Mouse (Mus musculus): ENCODE data around the gene Klf1.
"Not testable (repeated sequence)": the region's sequence is repeated elsewhere in the genome, so short reads cannot be mapped to it uniquely, and the experiment has no call there.

The Klf1 gene

DNA sequence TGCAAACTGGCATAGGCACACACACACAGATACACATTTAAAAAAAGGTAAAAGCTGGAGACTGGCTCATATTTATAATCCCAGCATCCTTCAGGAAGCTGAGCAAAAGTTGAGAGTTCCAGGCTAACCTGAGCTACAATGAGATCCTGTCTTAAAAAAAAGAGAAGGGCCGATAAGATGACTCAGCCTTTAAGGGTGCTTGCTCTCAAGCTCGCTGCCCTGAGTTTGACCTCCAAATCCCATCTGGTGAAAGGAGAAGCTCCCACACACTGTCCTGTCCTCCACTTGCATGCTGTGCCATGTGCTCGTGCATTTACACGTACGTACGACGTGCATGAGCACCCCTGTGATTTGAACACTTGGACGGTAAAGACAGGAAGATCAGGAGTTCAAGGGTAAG is 5.8 kb downstream of the Klf1 start:
- in situ Hi-C loops (cut with MboI, MseI) = no loop called here

DNA sequence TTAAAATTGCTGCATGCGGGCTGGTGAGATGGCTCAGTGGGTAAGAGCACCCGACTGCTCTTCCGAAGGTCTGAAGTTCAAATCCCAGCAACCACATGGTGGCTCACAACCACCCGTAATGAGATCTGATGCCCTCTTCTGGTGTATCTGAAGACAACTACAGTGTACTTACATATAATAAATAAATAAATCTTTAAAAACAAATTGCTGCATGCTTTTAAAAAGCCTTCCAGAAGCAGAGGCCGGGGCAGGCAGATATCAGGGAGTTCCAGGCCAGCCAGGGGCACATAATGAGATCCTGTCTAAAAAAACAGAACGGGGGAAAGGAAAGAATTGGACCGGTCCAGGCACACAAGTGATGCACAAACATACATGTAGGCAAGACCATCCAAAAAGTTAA is 6.3 kb downstream of the Klf1 start:
- in situ Hi-C loops (cut with MboI, MseI) = not testable (repeated sequence)

GRCm38 (mm10) chr8:84908421-84909161 is 6.9 kb downstream of the Klf1 start, which contains the start of gene Dnase2a:
Dnase2a (plus strand) TSS chr8:84908560.
- in situ Hi-C loops (cut with MboI, MseI) = no loop called here

DNA sequence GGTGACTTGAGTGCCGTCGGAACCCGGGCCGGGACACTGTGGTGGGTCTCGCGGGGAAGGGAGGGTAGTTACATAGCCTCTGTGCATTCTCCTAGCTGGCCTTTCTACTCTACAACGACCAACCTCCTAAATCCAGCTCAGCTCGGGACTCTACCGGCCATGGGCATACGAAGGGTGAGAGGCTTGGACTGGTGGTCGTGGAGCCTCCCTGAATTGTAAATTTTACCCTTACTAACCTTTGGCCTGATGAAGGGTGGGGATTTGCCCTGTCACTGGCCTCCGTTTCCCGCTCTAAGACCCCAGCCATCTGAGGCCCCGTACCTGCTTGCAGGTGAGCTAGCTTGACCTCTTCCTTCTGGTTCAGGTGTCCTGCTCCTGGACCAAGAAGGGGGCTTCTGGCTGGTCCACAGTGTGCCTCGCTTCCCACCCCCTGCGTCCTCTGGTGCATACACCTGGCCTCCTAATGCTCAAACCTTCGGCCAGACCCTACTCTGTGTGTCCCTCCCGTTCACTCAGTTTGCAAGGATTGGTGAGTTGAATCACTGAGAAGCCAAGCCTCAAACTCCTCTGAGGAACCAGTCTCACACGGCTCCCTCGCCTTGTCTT is 7.5 kb downstream of the Klf1 start:
- in situ Hi-C loops (cut with MboI, MseI) = no loop called here

DNA sequence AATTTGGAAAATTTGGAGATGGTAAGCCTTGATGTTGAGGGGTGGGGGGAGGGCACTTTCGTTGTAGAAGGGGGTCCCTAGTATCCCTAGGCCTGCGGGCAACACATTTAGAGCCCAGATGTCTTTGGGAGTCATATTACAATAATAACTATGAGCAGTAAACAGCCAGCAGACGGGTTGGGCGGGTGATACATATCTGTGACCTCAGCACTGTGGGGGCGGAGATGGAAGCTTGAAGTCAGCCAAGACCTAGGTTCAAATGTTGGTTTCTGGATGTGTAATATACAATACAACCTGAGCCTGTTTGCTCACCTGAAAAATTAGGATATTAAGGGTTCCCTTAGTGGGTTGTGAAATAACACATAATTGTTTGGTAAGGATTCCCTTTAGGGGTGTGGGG is 8.2 kb downstream of the Klf1 start:
- in situ Hi-C loops (cut with MboI, MseI) = no loop called here

DNA sequence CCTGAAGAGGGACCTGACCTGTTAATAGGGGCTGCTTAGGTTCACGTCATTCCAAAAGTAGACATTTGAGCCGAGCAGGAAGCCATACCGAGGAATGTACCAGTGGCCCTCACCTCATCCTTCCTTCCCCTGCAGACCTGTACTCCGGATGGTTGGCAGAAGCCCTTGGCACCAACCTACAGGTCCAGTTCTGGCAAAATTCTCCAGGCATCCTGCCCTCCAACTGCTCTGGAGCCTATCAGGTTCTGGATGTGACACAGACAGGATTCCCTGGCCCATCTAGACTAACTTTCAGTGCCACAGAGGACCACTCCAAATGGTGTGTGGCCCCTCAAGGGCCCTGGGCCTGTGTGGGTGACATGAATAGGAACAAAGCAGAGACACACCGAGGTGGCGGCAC is 8.8 kb downstream of the Klf1 start:
- in situ Hi-C loops (cut with MboI, MseI) = no loop called here

DNA sequence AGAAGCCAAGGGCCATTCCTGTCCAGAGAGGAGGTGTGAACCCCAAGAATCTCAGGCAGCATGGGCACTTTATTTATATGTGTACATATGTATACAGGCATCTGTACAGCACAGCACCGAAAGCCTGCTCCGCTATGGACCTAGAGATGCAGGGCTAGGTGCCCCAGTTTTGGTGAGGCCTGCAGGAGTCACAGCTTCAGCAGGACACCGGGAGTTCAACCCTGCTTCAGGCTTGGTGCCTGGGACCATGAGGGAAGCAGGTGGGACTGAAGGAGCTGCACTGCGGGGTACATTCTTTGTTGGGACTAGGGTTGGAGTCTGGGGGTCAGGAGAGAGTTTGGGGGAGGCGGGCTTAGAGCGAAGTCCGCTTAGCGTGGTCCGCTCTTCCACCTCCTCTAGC is 10.1 kb downstream of the Klf1 start:
- in situ Hi-C loops (cut with MboI, MseI) = no loop called here

DNA sequence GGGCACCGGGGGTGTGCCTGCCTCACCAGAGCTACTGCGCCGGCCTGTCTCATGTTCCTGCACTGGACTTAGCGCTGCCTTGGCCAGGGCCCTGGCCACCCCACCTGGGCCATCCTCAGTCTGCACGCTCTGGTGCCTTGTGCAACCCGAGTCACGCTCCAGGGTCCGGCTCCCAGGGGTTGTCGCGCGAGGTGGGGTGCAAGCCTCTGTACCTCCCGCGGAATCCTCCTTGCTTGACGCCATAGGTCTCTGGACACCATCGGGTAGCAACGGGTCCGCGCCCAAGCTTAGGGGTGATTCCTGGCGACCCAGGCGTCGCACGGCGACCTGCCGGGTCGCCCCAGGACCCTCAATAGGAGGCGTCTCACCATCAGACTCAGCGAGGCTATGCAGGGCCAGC is 10.7 kb downstream of the Klf1 start:
- in situ Hi-C loops (cut with MboI, MseI) = no loop called here

DNA sequence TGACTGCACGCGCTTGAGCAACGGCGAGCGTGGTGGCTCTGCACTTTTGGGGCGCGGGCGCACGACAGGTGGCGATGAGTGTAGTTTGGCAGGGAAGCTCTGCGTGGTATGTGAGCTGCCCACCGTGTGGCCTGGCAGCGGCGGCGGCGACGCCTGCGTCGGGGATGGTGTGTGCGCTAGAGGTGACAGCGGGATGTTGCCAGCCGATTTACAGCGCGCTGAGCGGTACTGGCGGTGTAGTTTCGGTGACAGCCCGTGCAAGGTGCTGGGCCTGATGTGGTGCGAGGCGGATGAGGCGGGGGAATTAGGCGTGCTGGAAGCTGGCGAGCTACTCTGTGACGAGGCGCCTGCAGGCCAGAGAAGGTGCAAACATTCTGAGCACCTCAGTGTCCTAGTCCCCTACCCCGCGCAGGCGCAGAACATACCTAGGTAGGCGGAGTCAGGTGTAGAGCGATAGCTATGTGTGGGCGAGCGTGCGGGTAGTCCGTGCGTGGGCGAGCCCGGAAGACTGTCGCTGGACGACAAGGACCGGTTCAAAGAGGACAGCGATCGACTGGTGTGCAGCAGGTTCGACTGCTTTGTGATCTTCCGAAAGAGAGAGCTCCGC is 11.3 kb downstream of the Klf1 start:
- in situ Hi-C loops (cut with MboI, MseI) = no loop called here

DNA sequence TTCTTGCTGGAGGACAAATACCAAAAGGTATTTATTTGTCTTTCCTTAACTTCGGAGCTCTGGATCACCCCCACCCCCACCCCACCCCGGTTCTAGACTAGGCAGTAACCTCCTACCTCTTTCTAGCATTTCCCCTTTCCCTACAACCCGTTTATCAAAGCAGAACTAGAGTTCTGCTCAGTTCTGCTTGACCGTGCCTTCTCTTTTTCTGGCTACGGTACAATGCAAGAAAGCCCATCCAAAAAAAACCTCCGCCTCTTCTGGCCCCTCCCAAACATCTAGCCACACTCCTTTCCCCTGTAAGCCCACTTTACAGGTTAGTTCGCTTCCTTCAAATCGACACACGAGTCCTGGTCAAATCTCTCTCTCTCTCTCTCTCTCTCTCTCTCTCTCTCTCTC is 11.8 kb downstream of the Klf1 start:
- in situ Hi-C loops (cut with MboI, MseI) = no loop called here

- in situ Hi-C loops (cut with MboI, MseI) = no loop called here
Measured at GRCm38 (mm10) chr8:84913960-84914359, 12.2 kb downstream of the Klf1 start.

DNA sequence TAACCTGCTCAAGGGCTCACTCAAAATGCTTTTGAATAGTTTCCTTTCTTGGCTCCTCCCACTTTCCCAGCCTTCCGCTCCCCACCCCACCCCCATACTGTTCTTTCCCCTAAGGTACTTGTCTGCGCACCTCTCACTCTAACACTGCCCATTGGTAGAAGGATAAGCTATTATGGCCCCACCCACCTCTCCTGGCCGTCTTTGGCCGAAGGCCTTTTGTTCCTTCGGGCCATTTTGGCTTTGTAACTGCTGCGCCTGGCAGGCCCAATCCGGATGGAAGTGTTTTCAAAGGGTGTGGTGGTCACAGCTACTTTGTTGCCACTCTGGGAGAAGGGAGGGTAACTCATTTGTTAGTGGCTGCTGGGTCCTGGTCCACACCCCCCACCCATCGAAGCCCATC is 13.5 kb downstream of the Klf1 start:
- in situ Hi-C loops (cut with MboI, MseI) = no loop called here

DNA sequence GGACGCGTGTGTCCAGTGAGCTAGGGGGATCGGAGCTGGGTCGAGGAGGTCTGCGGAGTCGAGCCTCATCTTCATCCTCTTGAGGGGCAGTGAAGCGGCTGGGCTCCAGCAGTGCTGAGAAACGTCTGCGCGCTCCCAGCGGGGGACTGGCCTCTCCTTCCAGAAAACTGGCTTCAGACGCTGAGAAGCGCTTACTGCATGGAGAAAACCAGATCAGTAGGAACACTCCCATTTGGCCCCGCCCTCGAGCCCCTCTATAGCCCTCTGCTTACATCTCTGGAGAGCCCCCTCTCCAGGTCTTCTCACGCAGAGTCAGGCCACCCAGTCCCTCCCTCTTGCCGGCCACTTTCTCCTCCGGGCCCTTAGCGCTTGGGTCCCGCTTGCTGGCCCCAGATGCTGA is 16.1 kb downstream of the Klf1 start:
- in situ Hi-C loops (cut with MboI, MseI) = no loop called here

- in situ Hi-C loops (cut with MboI, MseI) = no loop called here
Measured at GRCm38 (mm10) chr8:84918646-84919045, 16.9 kb downstream of the Klf1 start.

GRCm38 (mm10) chr8:84921596-84921995 is 19.9 kb downstream of the Klf1 start:
- in situ Hi-C loops (cut with MboI, MseI) = no loop called here

DNA sequence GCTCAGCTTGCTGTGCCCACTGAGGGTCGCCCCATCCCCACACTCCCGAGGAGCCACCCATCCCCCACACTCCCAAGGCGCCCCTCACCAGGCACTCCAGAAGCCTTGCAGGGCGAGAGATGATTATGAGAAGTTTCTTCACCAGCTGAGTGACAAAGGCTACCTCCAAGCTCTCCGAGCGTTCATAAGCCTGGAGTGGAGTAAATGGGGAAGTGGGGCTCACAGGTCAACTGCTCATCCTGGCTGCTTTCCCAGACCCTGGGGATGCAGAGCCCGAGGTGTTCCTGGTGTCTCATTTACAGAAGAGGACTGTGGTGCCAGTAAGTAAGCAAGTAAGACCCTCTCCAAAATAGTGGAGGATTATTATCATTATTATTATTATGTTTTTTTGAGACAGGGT is 23.8 kb downstream of the Klf1 start:
- in situ Hi-C loops (cut with MboI, MseI) = no loop called here

DNA sequence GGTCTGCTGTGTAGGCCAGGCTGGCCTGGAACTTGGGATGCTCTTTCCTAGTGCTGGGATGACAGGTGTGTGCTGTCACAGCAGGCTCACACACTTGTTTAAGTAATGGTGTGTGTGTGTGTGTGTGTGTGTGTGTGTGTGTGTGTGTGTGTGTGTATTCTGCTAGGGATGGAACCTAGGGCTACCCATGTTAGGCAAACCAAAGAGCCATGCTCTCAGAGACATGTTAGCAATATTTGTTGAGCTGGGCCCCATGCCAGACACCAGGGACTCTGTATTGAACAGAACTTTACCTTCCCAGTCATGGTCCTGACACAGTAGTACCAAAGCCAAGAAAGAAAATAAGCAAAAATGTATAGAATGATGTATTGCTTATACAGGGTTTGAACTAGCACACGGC is 25.8 kb downstream of the Klf1 start:
- in situ Hi-C loops (cut with MboI, MseI) = no loop called here

DNA sequence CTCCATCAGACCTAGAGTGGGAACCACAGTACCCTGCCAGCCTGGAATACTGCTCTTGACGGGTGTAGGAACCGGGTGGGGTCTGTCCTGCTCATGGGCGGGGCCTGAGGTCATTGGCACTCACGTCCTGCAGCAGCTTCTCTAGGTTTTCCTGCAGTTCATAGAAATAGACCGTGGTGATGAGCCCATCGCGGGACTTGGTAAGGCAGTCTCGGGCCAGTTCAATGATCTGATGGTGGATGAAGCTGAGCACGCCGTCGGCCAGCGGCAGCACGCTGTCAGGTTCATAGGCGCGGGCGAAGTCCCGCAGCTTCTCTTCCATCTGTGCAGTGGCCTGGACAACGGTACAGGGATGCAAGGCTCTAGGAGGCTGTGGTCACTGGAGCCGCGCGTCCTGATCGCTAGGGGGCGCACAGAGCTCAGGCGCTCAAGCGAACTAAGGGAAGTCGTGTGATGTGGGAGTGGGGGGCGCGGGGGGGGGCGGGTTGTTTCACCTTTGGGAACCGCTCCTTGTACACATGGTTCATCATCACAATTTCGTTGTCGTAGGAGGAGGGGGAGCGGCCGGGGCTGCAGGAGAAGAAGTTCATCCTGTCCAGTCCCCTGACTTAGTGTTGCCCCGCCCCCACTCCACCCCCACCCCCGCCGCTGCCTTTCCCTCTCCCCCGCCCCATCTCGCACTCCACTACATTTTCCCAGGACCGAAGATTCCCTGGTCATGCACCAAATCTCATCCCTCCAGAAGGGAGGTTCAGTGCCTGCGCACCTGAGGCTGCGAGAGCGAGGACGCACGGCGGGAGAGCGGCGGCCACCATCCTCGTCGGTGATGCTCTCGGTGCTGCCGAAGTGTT is 27.0 kb downstream of the Klf1 start:
- in situ Hi-C loops (cut with MboI, MseI) = no loop called here

- in situ Hi-C loops (cut with MboI, MseI) = no loop called here
Measured at GRCm38 (mm10) chr8:84930582-84930981, 28.9 kb downstream of the Klf1 start.

DNA sequence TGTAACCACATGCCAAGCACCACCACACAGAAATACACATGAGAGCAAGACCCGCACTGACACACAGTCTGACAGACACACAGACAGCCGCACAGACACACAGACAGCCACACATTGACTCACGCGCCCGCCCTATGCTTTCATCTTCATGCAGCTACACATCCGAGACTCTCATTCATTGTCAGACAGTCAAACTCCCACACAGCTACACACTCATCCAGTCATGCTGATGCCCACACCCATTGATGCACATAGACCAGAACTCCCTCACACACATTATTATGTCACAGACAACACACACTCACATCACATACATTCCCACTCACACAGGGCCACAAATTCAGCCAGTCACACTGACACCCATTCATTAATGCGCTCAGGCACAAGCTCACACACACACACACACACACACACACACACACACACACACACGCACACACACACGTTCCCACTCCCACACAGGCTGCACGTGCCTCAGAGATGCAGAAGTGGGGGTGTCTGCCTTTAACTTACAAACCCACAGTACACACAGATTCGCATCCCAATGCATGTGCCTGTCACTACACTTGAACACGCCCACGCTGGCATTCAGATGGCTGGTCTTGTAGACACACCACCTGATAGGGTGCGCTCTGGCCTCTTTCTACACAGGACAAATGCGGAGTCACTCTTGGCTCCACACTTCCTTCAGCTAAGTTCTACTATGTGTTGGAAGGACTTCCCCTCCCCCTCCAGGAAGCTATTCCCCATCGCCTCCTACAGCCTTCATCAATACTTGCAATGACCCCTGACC is 32.2 kb downstream of the Klf1 start:
- in situ Hi-C loops (cut with MboI, MseI) = no loop called here

- in situ Hi-C loops (cut with MboI, MseI) = no loop called here
Measured at GRCm38 (mm10) chr8:84934860-84935259, 33.1 kb downstream of the Klf1 start.

All from regulatory T cell (primary cell).